Mouse (Mus musculus) left cerebral cortex, postnatal 4 days (tissue): ENCODE data around the gene Yjefn3. TPM values are rescaled to one million over a fixed set of nuclear protein-coding genes. Genes with fewer than 3 reads are reported as not detected.

Experiments used
- DNase-seq: peaks from one replicate; pipeline ENCODE4 v3.0.0-alpha.2; 2022
- intact Hi-C: fragments of 180-260 bp; cut with DNase I; formaldehyde crosslinking; loops from one replicate; pipeline ENCODE4 v1.15.1; 2025
- total RNA-seq, 2 experiments: library from RNA; stranded (reverse); gene quantifications; 2 replicates each; pipeline ENCODE4 v1.2.3; 2021

Gene Yjefn3
- total RNA-seq, 2 experiments from 2014 or later = 9.5 to 10.4 TPM

GRCm38 (mm10) chr8:69882021-69882756, 20.3 kb downstream of the Yjefn3 start:
- peak; percentile 87 for DNase-seq
- intact Hi-C loops = no loop called here

GRCm38 (mm10) chr8:69881261-69881865, 21.1 kb downstream of the Yjefn3 start:
- DNase-seq = no peak
- intact Hi-C loops = no loop called here

- intact Hi-C loops = no loop called here
- DNase-seq = no peak
These were observed 21.7 kb downstream of the Yjefn3 start for GRCm38 (mm10) chr8:69880841-69881240.

- intact Hi-C loops = no loop called here
- DNase-seq = no peak
These were observed 22.8 kb downstream of the Yjefn3 start for GRCm38 (mm10) chr8:69879678-69880077.

- intact Hi-C loops = no loop called here
- DNase-seq = no peak
These were observed 24.5 kb downstream of the Yjefn3 start for GRCm38 (mm10) chr8:69877992-69878391.

- no peak for DNase-seq
- intact Hi-C loops = no loop called here
These were observed 25.1 kb downstream of the Yjefn3 start for GRCm38 (mm10) chr8:69877396-69877795.

GRCm38 (mm10) chr8:69876967-69877366, 25.5 kb downstream of the Yjefn3 start:
- DNase-seq = no peak
- intact Hi-C loops = no loop called here

GRCm38 (mm10) chr8:69876097-69876496, 26.4 kb downstream of the Yjefn3 start:
- intact Hi-C loops = no loop called here
- DNase-seq = no peak

- intact Hi-C loops = no loop called here
- no peak for DNase-seq
These were observed 27.9 kb downstream of the Yjefn3 start for GRCm38 (mm10) chr8:69874654-69875053.

GRCm38 (mm10) chr8:69874155-69874554, 28.4 kb downstream of the Yjefn3 start:
- intact Hi-C loops = no loop called here
- DNase-seq = peak; percentile 58

- intact Hi-C loops = no loop called here
- no peak for DNase-seq
These were observed 31.6 kb downstream of the Yjefn3 start for GRCm38 (mm10) chr8:69870907-69871306.

- DNase-seq = no peak
- intact Hi-C loops = no loop called here
These were observed 32.3 kb downstream of the Yjefn3 start for GRCm38 (mm10) chr8:69870003-69870765.

GRCm38 (mm10) chr8:69867696-69868326, 34.7 kb downstream of the Yjefn3 start:
- no peak for DNase-seq
- intact Hi-C loops = no loop called here

GRCm38 (mm10) chr8:69864180-69864579, 38.3 kb downstream of the Yjefn3 start:
- no peak for DNase-seq
- intact Hi-C loops = no loop called here

- intact Hi-C loops = no loop called here
- DNase-seq = no peak
These were observed 39.0 kb downstream of the Yjefn3 start for GRCm38 (mm10) chr8:69863387-69864020.

GRCm38 (mm10) chr8:69861251-69861650, 41.3 kb downstream of the Yjefn3 start:
- no peak for DNase-seq
- intact Hi-C loops = no loop called here

- no peak for DNase-seq
- intact Hi-C loops = no loop called here
These were observed 41.7 kb downstream of the Yjefn3 start for GRCm38 (mm10) chr8:69860807-69861206.

- no peak for DNase-seq
- intact Hi-C loops = no loop called here
These were observed 48.6 kb downstream of the Yjefn3 start for GRCm38 (mm10) chr8:69853869-69854268.

- no peak for DNase-seq
- intact Hi-C loops = no loop called here
These were observed 51.5 kb downstream of the Yjefn3 start for GRCm38 (mm10) chr8:69850926-69851506.

GRCm38 (mm10) chr8:69849899-69850298, 52.6 kb downstream of the Yjefn3 start:
- intact Hi-C loops = no loop called here
- DNase-seq = no peak
